Mouse (Mus musculus): Measurements from ENCODE around the gene Cenpe. TPM values are rescaled to one million over a fixed set of nuclear protein-coding genes. Genes with fewer than 3 reads are reported as not detected.

Gene Cenpe
- polyA plus RNA-seq, 1 experiment from 2014 or later = 16.5 TPM

- peaks cover 44% of the 10 kb centered on the region for H3K36me3 ChIP-seq (ENCODE audit: control insufficient read depth, insufficient read depth)
- no peaks in the 10 kb centered on the region for H3K4me1 ChIP-seq (ENCODE audit: control insufficient read depth, insufficient read depth, low read length)
- no peak overlapping the region for H3K9ac ChIP-seq (ENCODE audit: low read length)
- no peaks in the 10 kb centered on the region for H3K9me3 ChIP-seq (replicated peaks; ENCODE audit: control insufficient read depth, low read length)
- no peak overlapping the region for H3K27ac ChIP-seq (ENCODE audit: low read length)
- H3K4me3 ChIP-seq (ENCODE audit: low read length) = no peak overlapping the region
- no peak for ATAC-seq (replicated peaks; ENCODE audit: extremely low read depth, insufficient read depth, low FRiP score)
- H3K27me3 ChIP-seq (ENCODE audit: control insufficient read depth, insufficient read depth, low read length) = no peaks in the 10 kb centered on the region
- WGBS = 79% methylated on average over 10 of the region's 10 CpGs
- no peak overlapping the region for H3K4me2 ChIP-seq (ENCODE audit: low read depth, low read length)
These were observed 57.2 kb downstream of the Cenpe start for GRCm38 (mm10) chr3:135269391-135269990.

DNA sequence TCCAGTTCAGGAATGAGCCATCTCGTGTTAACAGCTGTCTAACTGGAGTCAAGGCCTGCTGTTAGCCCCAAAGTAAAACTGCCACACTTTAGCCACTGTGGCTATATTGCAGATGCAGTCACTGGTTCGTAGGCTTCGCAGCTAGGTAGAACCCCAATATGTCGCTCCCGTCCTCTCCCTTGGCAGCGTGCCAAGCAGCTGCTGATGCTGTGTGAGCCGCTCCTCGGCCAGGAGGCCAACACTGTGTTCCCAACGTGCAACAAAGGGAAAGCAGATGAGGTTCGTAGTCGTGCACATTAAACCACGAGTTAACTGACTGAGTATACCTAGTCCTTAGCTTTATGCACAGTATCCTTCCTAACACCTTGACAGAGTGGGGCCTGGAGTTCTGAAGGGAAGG is 60.3 kb downstream of the Cenpe start:
- Histone ChIP-seq H3K36me3 (ENCODE audit: control insufficient read depth, insufficient read depth) (peaks cover 21% of the 10 kb centered on the region), H3K9me3 (replicated peaks; ENCODE audit: control insufficient read depth, low read length) (no peaks in the 10 kb centered on the region), H3K27me3 (ENCODE audit: control insufficient read depth, insufficient read depth, low read length) (no peaks in the 10 kb centered on the region), H3K4me1 (ENCODE audit: control insufficient read depth, insufficient read depth, low read length) (no peaks in the 10 kb centered on the region), H3K4me3 (ENCODE audit: low read length) (no peak overlapping the region), H3K4me2 (ENCODE audit: low read depth, low read length) (no peak overlapping the region), H3K9ac (ENCODE audit: low read length) (no peak overlapping the region), H3K27ac (ENCODE audit: low read length) (no peak overlapping the region)
- WGBS = 74% methylated on average over 12 of the region's 12 CpGs
- ATAC-seq (replicated peaks; ENCODE audit: extremely low read depth, insufficient read depth, low FRiP score) = no peak

- Histone ChIP-seq H3K4me3 (ENCODE audit: low read length) (no peak overlapping the region), H3K27me3 (ENCODE audit: control insufficient read depth, insufficient read depth, low read length) (no peaks in the 10 kb centered on the region), H3K9me3 (replicated peaks; ENCODE audit: control insufficient read depth, low read length) (no peaks in the 10 kb centered on the region), H3K36me3 (ENCODE audit: control insufficient read depth, insufficient read depth) (peaks cover 21% of the 10 kb centered on the region), H3K27ac (ENCODE audit: low read length) (no peak overlapping the region), H3K4me2 (ENCODE audit: low read depth, low read length) (no peak overlapping the region), H3K9ac (ENCODE audit: low read length) (no peak overlapping the region), H3K4me1 (ENCODE audit: control insufficient read depth, insufficient read depth, low read length) (no peaks in the 10 kb centered on the region)
- ATAC-seq (replicated peaks; ENCODE audit: extremely low read depth, insufficient read depth, low FRiP score) = no peak
- WGBS = 89% methylated on average over 13 of the region's 13 CpGs
These were observed 60.7 kb downstream of the Cenpe start for GRCm38 (mm10) chr3:135273047-135273446.

GRCm38 (mm10) chr3:135280160-135280559 is 67.8 kb downstream of the Cenpe start:
- ATAC-seq (replicated peaks; ENCODE audit: extremely low read depth, insufficient read depth, low FRiP score) = no peak
- H3K27ac ChIP-seq (ENCODE audit: low read length) = no peak overlapping the region
- no peaks in the 10 kb centered on the region for H3K36me3 ChIP-seq (ENCODE audit: control insufficient read depth, insufficient read depth)
- no peak overlapping the region for H3K4me3 ChIP-seq (ENCODE audit: low read length)
- no peaks in the 10 kb centered on the region for H3K27me3 ChIP-seq (ENCODE audit: control insufficient read depth, insufficient read depth, low read length)
- WGBS = 71% methylated on average over 4 of the region's 4 CpGs
- H3K4me1 ChIP-seq (ENCODE audit: control insufficient read depth, insufficient read depth, low read length) = no peaks in the 10 kb centered on the region
- H3K9ac ChIP-seq (ENCODE audit: low read length) = no peak overlapping the region
- no peak overlapping the region for H3K4me2 ChIP-seq (ENCODE audit: low read depth, low read length)
- H3K9me3 ChIP-seq (replicated peaks; ENCODE audit: control insufficient read depth, low read length) = no peaks in the 10 kb centered on the region

- Histone ChIP-seq H3K9me3 (replicated peaks; ENCODE audit: control insufficient read depth, low read length) (no peaks in the 10 kb centered on the region), H3K27ac (ENCODE audit: low read length) (no peak within 1 kb of the TSS), H3K4me2 (ENCODE audit: low read depth, low read length) (peak within 1 kb of the TSS; percentile 51), H3K27me3 (ENCODE audit: control insufficient read depth, insufficient read depth, low read length) (no peaks in the 10 kb centered on the region), H3K4me1 (ENCODE audit: control insufficient read depth, insufficient read depth, low read length) (no peaks in the 10 kb centered on the region), H3K9ac (ENCODE audit: low read length) (peak within 1 kb of the TSS; percentile 37; the same call in 1 of the 2 replicates), H3K36me3 (ENCODE audit: control insufficient read depth, insufficient read depth) (no peaks in the 10 kb centered on the region), H3K4me3 (ENCODE audit: low read length) (peak within 1 kb of the TSS; percentile 21; the same call in 1 of the 2 replicates)
- WGBS = 25% methylated on average over 14 of the region's 14 CpGs
- ATAC-seq (replicated peaks; ENCODE audit: extremely low read depth, insufficient read depth, low FRiP score) = peak; percentile 80
These were observed 68.5 kb downstream of the Cenpe start, which contains the start of gene Bdh2 for GRCm38 (mm10) chr3:135280669-135281415. Bdh2 (plus strand) TSS chr3:135281221.

- WGBS = 86% methylated on average over 8 of the region's 8 CpGs
- ATAC-seq (replicated peaks; ENCODE audit: extremely low read depth, insufficient read depth, low FRiP score) = no peak
These were observed 69.4 kb downstream of the Cenpe start for GRCm38 (mm10) chr3:135281701-135282100.

DNA sequence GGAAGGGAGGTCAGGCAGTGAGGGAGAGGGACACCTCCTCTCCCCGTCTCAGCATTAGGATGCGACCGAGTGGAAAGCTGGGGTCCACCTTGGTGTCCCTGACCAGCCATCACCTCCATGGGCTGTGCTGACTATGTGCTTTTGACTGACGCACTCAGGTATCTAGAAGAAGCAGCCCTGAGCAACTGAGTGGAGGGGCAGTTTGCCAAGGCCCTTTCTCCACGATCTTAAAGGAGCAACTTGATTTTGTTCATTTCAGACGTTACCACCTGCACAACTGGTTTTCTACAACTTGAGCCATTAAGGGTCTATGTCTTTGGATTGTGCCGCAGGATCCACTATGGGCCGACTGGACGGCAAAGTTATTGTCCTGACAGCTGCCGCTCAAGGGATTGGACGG is 72.9 kb downstream of the Cenpe start:
- ATAC-seq (replicated peaks; ENCODE audit: extremely low read depth, insufficient read depth, low FRiP score) = no peak
- Histone ChIP-seq H3K36me3 (ENCODE audit: control insufficient read depth, insufficient read depth) (no peaks in the 10 kb centered on the region), H3K27me3 (ENCODE audit: control insufficient read depth, insufficient read depth, low read length) (no peaks in the 10 kb centered on the region), H3K9ac (ENCODE audit: low read length) (no peak overlapping the region), H3K4me1 (ENCODE audit: control insufficient read depth, insufficient read depth, low read length) (no peaks in the 10 kb centered on the region), H3K27ac (ENCODE audit: low read length) (no peak overlapping the region), H3K4me3 (ENCODE audit: low read length) (no peak overlapping the region), H3K4me2 (ENCODE audit: low read depth, low read length) (no peak overlapping the region), H3K9me3 (replicated peaks; ENCODE audit: control insufficient read depth, low read length) (no peaks in the 10 kb centered on the region)
- 79% methylated on average over 11 of the region's 11 CpGs for WGBS

More at GRCm38 (mm10) chr3:135281701-135282100, 69.4 kb downstream of the Cenpe start:
- H3K4me2 ChIP-seq (ENCODE audit: low read depth, low read length) = no peak overlapping the region
- no peak overlapping the region for H3K9ac ChIP-seq (ENCODE audit: low read length)
- no peak overlapping the region for H3K4me3 ChIP-seq (ENCODE audit: low read length)
- H3K9me3 ChIP-seq (replicated peaks; ENCODE audit: control insufficient read depth, low read length) = no peaks in the 10 kb centered on the region
- H3K36me3 ChIP-seq (ENCODE audit: control insufficient read depth, insufficient read depth) = no peaks in the 10 kb centered on the region
- no peak overlapping the region for H3K27ac ChIP-seq (ENCODE audit: low read length)
- no peaks in the 10 kb centered on the region for H3K27me3 ChIP-seq (ENCODE audit: control insufficient read depth, insufficient read depth, low read length)
- no peaks in the 10 kb centered on the region for H3K4me1 ChIP-seq (ENCODE audit: control insufficient read depth, insufficient read depth, low read length)

GRCm38 (mm10) chr3:135285807-135286206 is 73.5 kb downstream of the Cenpe start:
- no peak for ATAC-seq (replicated peaks; ENCODE audit: extremely low read depth, insufficient read depth, low FRiP score)

DNA sequence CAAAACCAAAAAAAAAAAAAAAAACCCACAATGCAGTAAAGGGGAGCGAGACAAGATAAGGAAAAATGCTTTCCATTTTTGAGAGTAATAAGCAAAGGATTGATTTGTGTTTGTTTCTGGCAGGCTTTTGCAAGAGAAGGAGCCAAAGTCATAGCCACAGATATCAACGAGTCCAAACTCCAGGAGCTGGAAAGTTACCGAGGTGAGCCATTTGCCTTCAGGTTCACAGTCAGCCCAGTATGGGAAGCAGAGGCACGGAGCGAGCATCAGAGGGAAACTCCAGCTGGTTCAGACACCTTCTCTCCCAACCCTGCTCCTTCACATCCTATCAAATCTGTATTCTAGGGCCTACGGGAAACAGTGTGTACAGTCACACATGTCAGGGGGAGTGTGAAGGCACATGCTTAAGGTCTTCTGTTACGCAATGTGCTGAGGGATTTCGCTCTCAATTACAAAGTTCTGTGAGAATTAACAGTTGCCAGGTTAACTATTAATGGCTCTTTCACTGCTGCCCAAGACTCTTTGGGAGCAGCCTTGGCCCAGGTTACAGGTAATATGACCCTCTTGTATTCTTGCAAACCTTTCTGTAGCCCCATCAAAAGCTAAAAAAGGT is 75.9 kb downstream of the Cenpe start:
- Histone ChIP-seq H3K36me3 (ENCODE audit: control insufficient read depth, insufficient read depth) (no peaks in the 10 kb centered on the region), H3K27me3 (ENCODE audit: control insufficient read depth, insufficient read depth, low read length) (no peaks in the 10 kb centered on the region), H3K4me1 (ENCODE audit: control insufficient read depth, insufficient read depth, low read length) (no peaks in the 10 kb centered on the region), H3K4me3 (ENCODE audit: low read length) (no peak overlapping the region), H3K27ac (ENCODE audit: low read length) (no peak overlapping the region), H3K9ac (ENCODE audit: low read length) (no peak overlapping the region), H3K9me3 (replicated peaks; ENCODE audit: control insufficient read depth, low read length) (no peaks in the 10 kb centered on the region), H3K4me2 (ENCODE audit: low read depth, low read length) (no peak overlapping the region)
- WGBS = 73% methylated on average over 8 of the region's 8 CpGs
- ATAC-seq (replicated peaks; ENCODE audit: extremely low read depth, insufficient read depth, low FRiP score) = no peak

More at GRCm38 (mm10) chr3:135285807-135286206, 73.5 kb downstream of the Cenpe start:
- H3K9ac ChIP-seq (ENCODE audit: low read length) = no peak overlapping the region
- no peaks in the 10 kb centered on the region for H3K4me1 ChIP-seq (ENCODE audit: control insufficient read depth, insufficient read depth, low read length)
- H3K9me3 ChIP-seq (replicated peaks; ENCODE audit: control insufficient read depth, low read length) = no peaks in the 10 kb centered on the region
- 51% methylated on average over 3 of the region's 3 CpGs for WGBS
- no peak overlapping the region for H3K27ac ChIP-seq (ENCODE audit: low read length)
- no peak overlapping the region for H3K4me2 ChIP-seq (ENCODE audit: low read depth, low read length)
- no peaks in the 10 kb centered on the region for H3K27me3 ChIP-seq (ENCODE audit: control insufficient read depth, insufficient read depth, low read length)
- H3K36me3 ChIP-seq (ENCODE audit: control insufficient read depth, insufficient read depth) = no peaks in the 10 kb centered on the region
- H3K4me3 ChIP-seq (ENCODE audit: low read length) = no peak overlapping the region
